Mouse (Mus musculus): ENCODE results near the gene Odf3.

The Odf3 gene

GRCm38 (mm10) chr7:140847755-140848580 is at the start of gene Odf3:
Gene Odf3, plus strand, starts transcription at chr7:140847805.
- DNase-seq: peak; percentile 54

GRCm38 (mm10) chr7:140798212-140798611 is 49.4 kb upstream of the Odf3 start:
- no peak for DNase-seq

GRCm38 (mm10) chr7:140802629-140803028 is 45.0 kb upstream of the Odf3 start:
- peak; percentile 81 for DNase-seq

- DNase-seq: peak; percentile 73
Observed at GRCm38 (mm10) chr7:140805704-140806103, 41.9 kb upstream of the Odf3 start.

- DNase-seq: no peak
Observed at GRCm38 (mm10) chr7:140810496-140810895, 37.1 kb upstream of the Odf3 start.

- no peak for DNase-seq
Observed at GRCm38 (mm10) chr7:140811714-140812113, 35.9 kb upstream of the Odf3 start.

GRCm38 (mm10) chr7:140812850-140813249 is 34.8 kb upstream of the Odf3 start:
- no peak for DNase-seq

GRCm38 (mm10) chr7:140820173-140820572 is 27.4 kb upstream of the Odf3 start:
- no peak for DNase-seq

- no peak for DNase-seq
Observed at GRCm38 (mm10) chr7:140821305-140821652, 26.3 kb upstream of the Odf3 start.

GRCm38 (mm10) chr7:140821653-140822329 is 25.8 kb upstream of the Odf3 start, which contains the start of gene Zfp941:
Gene Zfp941, minus strand, starts transcription at chr7:140822178.
- DNase-seq: peak; percentile 45

- no peak for DNase-seq
Observed at GRCm38 (mm10) chr7:140822731-140823130, 24.9 kb upstream of the Odf3 start.

GRCm38 (mm10) chr7:140828171-140828881 is 19.3 kb upstream of the Odf3 start:
- DNase-seq: peak; percentile 77

GRCm38 (mm10) chr7:140831447-140831846 is 16.2 kb upstream of the Odf3 start:
- no peak for DNase-seq

GRCm38 (mm10) chr7:140833341-140833740 is 14.3 kb upstream of the Odf3 start:
- no peak for DNase-seq

- DNase-seq: no peak
Observed at GRCm38 (mm10) chr7:140834968-140835757, 12.4 kb upstream of the Odf3 start, which contains the start of gene Urah. Gene Urah, plus strand, starts transcription at chr7:140835018.

- DNase-seq: no peak
Observed at GRCm38 (mm10) chr7:140835758-140836087, 11.9 kb upstream of the Odf3 start.

GRCm38 (mm10) chr7:140836243-140837115 is 11.1 kb upstream of the Odf3 start:
- no peak for DNase-seq

GRCm38 (mm10) chr7:140839556-140839955 is 8.0 kb upstream of the Odf3 start:
- DNase-seq: no peak

- no peak for DNase-seq
Observed at GRCm38 (mm10) chr7:140840750-140841735, 6.6 kb upstream of the Odf3 start.

- DNase-seq: no peak
Observed at GRCm38 (mm10) chr7:140843806-140844205, 3.8 kb upstream of the Odf3 start.
